Mouse (Mus musculus) hindlimb bud, embryonic 11.5 days (tissue): ENCODE measurements around the gene Klk5.
A peak's percentile ranks its signal among the peaks of the same experiment; 100 is the strongest.

Source experiments
- DNase-seq: peaks from one replicate; pipeline ENCODE4 v3.0.0-alpha.2; 2012; ENCODE audit warnings: low read depth, low spot score; ENCODE audit errors: extremely low spot score

Klk5 gene

GRCm38 (mm10) chr7:43874868-43875375 is 33.2 kb downstream of the Klk5 start:
- no peak for DNase-seq

GRCm38 (mm10) chr7:43876444-43876843 is 34.7 kb downstream of the Klk5 start:
- no peak for DNase-seq

DNA sequence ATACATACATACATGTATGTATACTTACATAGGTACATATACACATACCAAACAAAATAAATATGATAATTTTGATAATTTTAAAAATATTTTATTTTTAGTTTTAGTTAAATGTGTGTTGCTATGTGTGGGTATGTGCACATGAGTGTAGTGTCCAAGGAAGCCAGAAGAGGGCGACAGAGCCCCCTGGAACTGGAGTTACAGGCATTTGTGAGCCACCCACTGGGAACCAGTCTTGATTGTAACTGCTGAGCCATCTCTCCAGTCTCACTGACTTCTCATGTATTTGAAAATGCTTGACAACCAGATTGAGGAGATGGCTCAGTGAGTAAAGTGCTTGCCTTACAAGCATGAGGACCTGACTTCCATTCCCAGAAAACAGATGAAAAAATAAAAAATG is 36.5 kb downstream of the Klk5 start:
- DNase-seq = no peak

DNA sequence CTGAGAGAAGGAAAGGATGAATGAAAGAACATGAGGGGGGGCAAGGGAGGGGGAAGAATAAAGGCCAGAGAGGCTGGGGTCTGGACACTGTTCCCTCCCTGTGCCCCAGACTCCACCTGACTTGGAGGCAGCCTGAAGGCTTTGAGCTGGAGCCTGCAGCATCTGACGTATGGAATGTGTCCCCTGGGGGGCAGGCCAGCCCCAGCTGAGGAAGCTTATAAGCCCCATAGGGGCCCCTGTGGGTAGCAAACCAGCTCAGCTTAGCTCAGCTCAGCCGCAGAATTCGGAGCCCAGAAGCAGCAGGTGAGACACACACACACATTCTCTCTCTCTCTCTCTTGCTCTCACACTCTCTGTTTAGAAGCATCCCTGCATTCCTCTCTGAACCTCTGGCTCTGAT is 39.1 kb downstream of the Klk5 start, which contains the start of gene Klk4:
TSS of gene Klk4 (plus strand) at position 249 of the 400 bp plus-strand sequence.
- DNase-seq = no peak

DNA sequence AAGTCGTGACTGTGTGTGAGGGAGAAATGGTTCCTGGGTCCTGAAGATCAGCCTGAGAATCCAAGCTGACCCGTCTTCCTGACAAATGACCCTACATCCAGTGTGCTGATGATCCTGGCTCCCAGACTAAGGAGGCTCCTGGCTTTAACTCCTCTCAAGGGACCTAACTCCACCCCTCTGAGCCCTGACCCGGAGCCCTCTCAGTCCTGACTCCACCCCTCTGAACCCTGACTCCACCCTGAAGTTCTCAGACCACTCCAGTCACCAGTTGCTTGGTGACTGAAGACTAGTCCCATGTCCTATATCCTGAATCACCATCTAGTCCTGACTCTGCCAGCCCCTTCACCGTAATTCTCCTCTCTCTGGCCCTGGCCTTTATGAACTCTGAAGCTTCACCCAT is 40.6 kb downstream of the Klk5 start:
- DNase-seq = no peak

GRCm38 (mm10) chr7:43882811-43883210 is 41.0 kb downstream of the Klk5 start:
- DNase-seq = no peak

GRCm38 (mm10) chr7:43883547-43883946 is 41.8 kb downstream of the Klk5 start:
- DNase-seq = no peak

- no peak for DNase-seq
Measured at GRCm38 (mm10) chr7:43891365-43891764, 49.6 kb downstream of the Klk5 start.

DNA sequence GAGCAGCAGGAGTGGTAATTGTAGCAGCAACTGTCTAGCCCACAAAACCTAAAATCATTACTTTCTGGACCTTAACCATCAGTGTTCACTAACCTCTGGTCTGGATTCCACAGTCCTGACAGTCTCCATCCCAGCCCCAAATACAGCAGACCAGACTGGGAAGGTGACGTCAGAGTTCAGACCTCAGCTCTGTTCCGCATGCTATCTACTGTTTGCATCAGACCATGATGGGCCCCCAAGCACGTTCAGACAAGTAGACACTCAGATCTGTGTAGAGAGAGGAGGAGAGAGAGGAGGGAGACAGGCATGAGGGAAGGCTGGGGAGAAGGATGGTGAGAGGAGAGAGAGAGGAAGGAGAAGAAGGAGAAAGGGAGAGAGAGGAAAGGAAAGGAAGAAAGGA is 50.0 kb downstream of the Klk5 start:
- DNase-seq = no peak

- DNase-seq = peak; percentile 83
Measured at GRCm38 (mm10) chr7:43894836-43895235, 53.1 kb downstream of the Klk5 start.
